Mouse (Mus musculus) intestine, embryonic 15.5 days (tissue): Measurements from ENCODE around the gene Cst9. TPM values are rescaled to one million over a fixed set of nuclear protein-coding genes. Genes with fewer than 3 reads are reported as not detected.

Experiments
- ATAC-seq: fragments of 200-750 bp; cut with Nextera tagmentation; 2 replicates; pipeline ENCODE4 v1.8.0; 2017; ENCODE audit warnings: moderate TSS enrichment, moderate library complexity
- H3K27ac ChIP-seq: fragments of 300-500 bp; sonication (generic); 2 replicates; pipeline ENCODE4 v1.5.1; 2015; ENCODE audit warnings: mild to moderate bottlenecking, inconsistent platforms
- H3K27me3 ChIP-seq: fragments of 300-500 bp; sonication (generic); replicated peaks from 2 replicates; pipeline ENCODE4 v1.6.1; 2015; ENCODE audit warnings: inconsistent platforms
- H3K36me3 ChIP-seq: fragments of 300-500 bp; sonication (generic); 2 replicates; pipeline ENCODE4 v1.6.1; 2015; ENCODE audit warnings: inconsistent platforms
- H3K4me1 ChIP-seq: fragments of 300-500 bp; sonication (generic); replicated peaks from 2 replicates; pipeline ENCODE4 v1.6.1; 2015; ENCODE audit warnings: inconsistent platforms
- H3K4me2 ChIP-seq: fragments of 300-500 bp; sonication (generic); replicated peaks from 2 replicates; pipeline ENCODE4 v1.6.1; 2015; ENCODE audit warnings: mild to moderate bottlenecking, inconsistent platforms
- H3K4me3 ChIP-seq: fragments of 300-500 bp; sonication (generic); replicated peaks from 2 replicates; pipeline ENCODE4 v1.5.1; 2015; ENCODE audit warnings: inconsistent platforms
- H3K9ac ChIP-seq: fragments of 300-500 bp; sonication (generic); 2 replicates; pipeline ENCODE4 v1.6.1; 2015; ENCODE audit warnings: inconsistent platforms
- H3K9me3 ChIP-seq: fragments of 300-500 bp; sonication (generic); 2 replicates; pipeline ENCODE4 v1.6.1; 2016; ENCODE audit warnings: inconsistent platforms
- WGBS: fragments of 180-500 bp; shearing (Covaris S2); methylation state at CpG from one replicate; pipeline ENCODE4 v1.1.7; 2015; 5-methylcytosine and 5-hydroxymethylcytosine counted together
- polyA plus RNA-seq: library from polyadenylated mRNA; unstranded; fragments of >200 nt; fragmentation: Nextera tagmentation; extraction: Ambion mirVana; gene quantifications from 2 replicates; pipeline ENCODE4 v1.2.1, GENCODE M21; 2015

The Cst9 gene
- polyA plus RNA-seq, 1 experiment from 2014 or later = not detected

GRCm38 (mm10) chr2:148860993-148861392 is 26.0 kb downstream of the Cst9 start:
- WGBS = 73% methylated on average over 4 of the region's 4 CpGs
- Histone ChIP-seq H3K9ac (no peak overlapping the region), H3K27me3 (no peaks in the 10 kb centered on the region), H3K4me3 (no peak overlapping the region), H3K4me1 (no peaks in the 10 kb centered on the region), H3K4me2 (no peak overlapping the region), H3K27ac (no peak overlapping the region), H3K36me3 (no peaks in the 10 kb centered on the region), H3K9me3 (no peaks in the 10 kb centered on the region)
- no peak for ATAC-seq

- Histone ChIP-seq H3K4me2 (no peak overlapping the region), H3K27me3 (no peaks in the 10 kb centered on the region), H3K9me3 (no peaks in the 10 kb centered on the region), H3K4me3 (no peak overlapping the region), H3K36me3 (no peaks in the 10 kb centered on the region), H3K27ac (no peak overlapping the region), H3K9ac (no peak overlapping the region), H3K4me1 (no peaks in the 10 kb centered on the region)
- ATAC-seq = no peak
These were observed 26.7 kb downstream of the Cst9 start for GRCm38 (mm10) chr2:148861693-148862092.

DNA sequence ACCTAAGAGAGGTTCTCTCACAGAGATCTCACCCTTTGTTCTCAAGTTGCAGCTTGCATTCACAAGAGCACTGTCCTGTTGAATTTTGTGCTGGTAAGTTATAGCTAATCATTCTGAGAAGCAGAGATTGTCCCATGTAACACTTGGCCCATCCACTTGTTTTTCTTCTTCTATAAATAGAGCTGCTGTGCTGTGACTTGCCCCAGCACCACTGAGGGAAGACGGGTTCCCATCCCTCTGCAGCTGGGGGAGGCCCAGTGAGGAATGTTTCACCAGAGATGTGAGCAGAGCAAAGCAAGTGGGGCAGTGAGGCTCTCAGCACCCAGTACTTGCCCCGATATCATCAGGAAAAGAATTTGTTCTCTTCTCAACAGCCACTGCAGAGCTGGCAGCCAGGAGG is 30.0 kb downstream of the Cst9 start, which contains the start of gene 9230104L09Rik:
TSS of gene 9230104L09Rik (minus strand) at position 73 of the 400 bp plus-strand sequence.
- no peak for ATAC-seq
- Histone ChIP-seq H3K27ac (no peak within 1 kb of the TSS), H3K4me2 (no peak within 1 kb of the TSS), H3K4me3 (no peak within 1 kb of the TSS), H3K27me3 (no peaks in the 10 kb centered on the region), H3K9ac (no peak within 1 kb of the TSS), H3K9me3 (no peaks in the 10 kb centered on the region), H3K4me1 (no peaks in the 10 kb centered on the region), H3K36me3 (no peaks in the 10 kb centered on the region)
- 48% methylated on average over 2 of the region's 2 CpGs for whole genome bisulfite sequencing

DNA sequence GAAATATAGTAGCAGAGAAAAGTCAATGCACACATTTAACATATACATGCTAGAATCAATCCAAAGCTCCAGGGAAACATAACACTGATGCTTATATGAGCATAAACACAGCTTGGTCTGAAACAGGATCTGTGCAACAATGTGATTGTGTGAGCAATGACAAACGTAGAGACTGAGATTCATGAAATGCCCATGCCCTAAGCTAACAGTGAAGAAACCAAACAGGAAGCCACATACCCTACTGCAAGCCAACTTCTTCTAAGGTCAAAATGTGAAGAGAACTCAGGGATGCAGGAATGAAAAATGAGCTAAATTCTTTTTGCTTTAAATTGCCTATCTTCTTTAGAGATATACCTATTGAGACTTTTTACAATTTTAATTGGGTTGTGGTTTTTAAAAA is 34.0 kb downstream of the Cst9 start:
- H3K27me3 ChIP-seq = no peaks in the 10 kb centered on the region
- H3K4me2 ChIP-seq = no peak overlapping the region
- H3K9ac ChIP-seq = no peak overlapping the region
- 0 out of 2 replicates have a peak, but pooled peaks cover 5% of the 10 kb centered on the region for H3K36me3 ChIP-seq
- H3K9me3 ChIP-seq = no peaks in the 10 kb centered on the region
- WGBS = 49% methylated on average over 1 of the region's 1 CpGs
- H3K27ac ChIP-seq = no peak overlapping the region
- H3K4me3 ChIP-seq = no peak overlapping the region
- no peak for ATAC-seq
- 0 out of 2 replicates have a peak, but pooled peaks cover 9% of the 10 kb centered on the region for H3K4me1 ChIP-seq

DNA sequence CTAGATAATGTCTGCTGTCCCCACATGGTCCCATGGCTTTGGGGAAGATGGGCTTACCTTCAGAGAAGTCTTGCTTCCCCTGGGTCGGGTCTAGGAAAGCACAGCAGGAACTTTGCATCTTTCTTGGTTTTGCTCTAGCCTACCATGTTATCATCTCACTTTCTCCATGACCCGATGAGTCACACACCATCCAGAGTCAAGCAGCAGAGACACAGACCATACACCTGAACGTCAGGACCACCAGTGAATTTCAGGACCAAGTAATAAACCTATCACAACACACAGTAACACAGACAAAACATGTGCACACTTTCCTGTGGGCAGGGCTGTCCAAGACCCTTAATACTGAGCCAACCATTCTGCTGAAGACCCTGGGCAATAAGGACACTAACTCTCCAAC is 35.6 kb downstream of the Cst9 start:
- no peaks in the 10 kb centered on the region for H3K9me3 ChIP-seq
- no peak overlapping the region for H3K27ac ChIP-seq
- ATAC-seq = no peak
- 0 out of 2 replicates have a peak, but pooled peaks cover 5% of the 10 kb centered on the region for H3K36me3 ChIP-seq
- no peaks in the 10 kb centered on the region for H3K27me3 ChIP-seq
- no peak overlapping the region for H3K4me2 ChIP-seq
- peaks cover 15% of the 10 kb centered on the region; the same call in 1 of the 2 replicates for H3K4me1 ChIP-seq
- no peak overlapping the region for H3K9ac ChIP-seq
- 88% methylated on average over 3 of the region's 3 CpGs for WGBS
- H3K4me3 ChIP-seq = no peak overlapping the region

- H3K9ac ChIP-seq = no peak overlapping the region
- H3K27ac ChIP-seq = 0 out of 2 replicates have a peak overlapping the region, but pooled peaks have one; percentile 44
- H3K4me3 ChIP-seq = 0 out of 2 replicates have a peak overlapping the region, but pooled peaks have one; percentile 5
- peak overlapping the region; percentile 64 for H3K4me2 ChIP-seq
- peaks cover 17% of the 10 kb centered on the region; the same call in 1 of the 2 replicates for H3K4me1 ChIP-seq
- H3K9me3 ChIP-seq = no peaks in the 10 kb centered on the region
- ATAC-seq = no peak
- H3K36me3 ChIP-seq = 0 out of 2 replicates have a peak, but pooled peaks cover 5% of the 10 kb centered on the region
- 36% methylated on average over 4 of the region's 4 CpGs for WGBS
- H3K27me3 ChIP-seq = no peaks in the 10 kb centered on the region
These were observed 37.9 kb downstream of the Cst9 start for GRCm38 (mm10) chr2:148872860-148873259.

DNA sequence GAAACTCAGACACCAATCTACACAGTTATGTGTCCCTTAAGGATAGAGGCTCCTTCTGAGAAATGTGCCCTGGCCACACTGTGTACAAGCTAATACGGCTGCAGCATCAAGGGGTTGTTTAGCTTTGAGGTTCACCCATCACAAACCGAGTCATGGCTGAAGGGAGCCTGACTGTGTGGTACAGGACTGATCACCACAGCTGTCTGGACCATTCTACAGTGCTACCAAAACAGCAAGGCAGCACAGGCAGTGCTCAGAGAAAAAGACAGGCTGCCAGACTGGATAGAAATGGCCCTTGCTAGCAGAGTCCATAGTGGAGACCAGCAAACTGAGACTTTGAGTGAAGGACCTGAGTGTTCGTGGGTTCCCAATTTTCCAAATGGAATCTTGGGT is 39.3 kb downstream of the Cst9 start:
- Histone ChIP-seq H3K9ac (peak overlapping the region; percentile 83; the same call in 1 of the 2 replicates), H3K4me2 (peak overlapping the region; percentile 64), H3K4me1 (peaks cover 17% of the 10 kb centered on the region; the same call in 1 of the 2 replicates), H3K27me3 (no peaks in the 10 kb centered on the region), H3K36me3 (0 out of 2 replicates have a peak, but pooled peaks cover 5% of the 10 kb centered on the region), H3K4me3 (peak overlapping the region; percentile 73), H3K9me3 (no peaks in the 10 kb centered on the region), H3K27ac (no peak overlapping the region; the same call in 1 of the 2 replicates)
- WGBS = 23% methylated on average over 3 of the region's 3 CpGs
- ATAC-seq = peak; percentile 5; the same call in 1 of the 2 replicates

- H3K27me3 ChIP-seq = no peaks in the 10 kb centered on the region
- peaks cover 17% of the 10 kb centered on the region; the same call in 1 of the 2 replicates for H3K4me1 ChIP-seq
- ATAC-seq = peak; percentile 75
- H3K9me3 ChIP-seq = no peaks in the 10 kb centered on the region
- peak overlapping the region; percentile 64 for H3K4me2 ChIP-seq
- H3K4me3 ChIP-seq = peak overlapping the region; percentile 73
- WGBS = under 1% methylated on average over 34 of the region's 34 CpGs
- H3K9ac ChIP-seq = peak overlapping the region; percentile 83
- 0 out of 2 replicates have a peak, but pooled peaks cover 5% of the 10 kb centered on the region for H3K36me3 ChIP-seq
- peak overlapping the region; percentile 88 for H3K27ac ChIP-seq
These were observed 39.8 kb downstream of the Cst9 start for GRCm38 (mm10) chr2:148874617-148875334.

GRCm38 (mm10) chr2:148875335-148875811 is 40.4 kb downstream of the Cst9 start, which contains the start of gene Cst3:
Cst3 (minus strand) TSS chr2:148875692.
- Histone ChIP-seq H3K9me3 (no peaks in the 10 kb centered on the region), H3K4me3 (peak within 1 kb of the TSS; percentile 73), H3K36me3 (0 out of 2 replicates have a peak, but pooled peaks cover 5% of the 10 kb centered on the region), H3K4me2 (peak within 1 kb of the TSS; percentile 64), H3K27me3 (no peaks in the 10 kb centered on the region), H3K9ac (peak within 1 kb of the TSS; percentile 83), H3K27ac (peak within 1 kb of the TSS; percentile 88), H3K4me1 (peaks cover 17% of the 10 kb centered on the region; the same call in 1 of the 2 replicates)
- peak; percentile 98 for ATAC-seq
- WGBS = under 1% methylated on average over 18 of the region's 19 CpGs

DNA sequence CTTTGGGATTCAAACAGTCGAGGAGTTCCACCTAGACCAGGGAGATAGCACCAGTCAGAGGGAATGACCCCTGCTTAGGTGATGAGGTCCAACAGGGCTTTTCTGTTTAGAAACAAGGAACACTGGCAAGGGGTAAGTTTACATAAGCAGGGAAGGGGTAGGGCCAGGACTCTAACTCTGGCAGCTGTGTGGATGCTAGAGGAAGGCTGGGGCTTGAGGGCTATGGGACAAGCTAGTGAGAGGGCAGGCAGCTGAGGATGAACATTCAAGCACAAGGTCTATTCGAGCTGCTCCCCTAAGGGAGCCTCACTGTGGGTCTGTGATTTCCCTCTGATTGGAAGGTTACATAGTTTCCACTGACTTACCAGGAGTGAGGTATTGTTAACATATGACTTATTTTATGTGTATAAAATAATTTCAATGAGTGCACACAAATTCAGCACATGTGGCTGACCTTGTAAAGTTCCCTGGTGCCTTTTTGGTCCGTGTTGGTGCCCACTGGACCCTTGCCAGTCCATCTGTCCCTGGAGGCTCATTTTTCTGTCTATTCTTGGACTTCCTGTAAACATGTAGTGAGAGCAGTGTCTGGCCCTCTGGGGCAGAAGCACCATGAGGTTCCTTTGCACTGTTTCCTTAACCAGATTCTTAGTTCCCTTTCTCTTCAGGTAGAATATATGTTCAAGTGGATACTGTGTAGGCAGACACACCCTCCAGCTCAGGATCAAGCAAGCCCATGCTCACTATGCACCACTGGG is 42.2 kb downstream of the Cst9 start:
- no peak overlapping the region for H3K4me2 ChIP-seq
- 16% methylated on average over 3 of the region's 3 CpGs for WGBS
- no peaks in the 10 kb centered on the region for H3K36me3 ChIP-seq
- H3K9ac ChIP-seq = no peak overlapping the region
- H3K4me1 ChIP-seq = peaks cover 17% of the 10 kb centered on the region; the same call in 1 of the 2 replicates
- H3K27ac ChIP-seq = 0 out of 2 replicates have a peak overlapping the region, but pooled peaks have one; percentile 40
- H3K9me3 ChIP-seq = no peaks in the 10 kb centered on the region
- H3K4me3 ChIP-seq = no peak overlapping the region
- H3K27me3 ChIP-seq = no peaks in the 10 kb centered on the region
- ATAC-seq = no peak

DNA sequence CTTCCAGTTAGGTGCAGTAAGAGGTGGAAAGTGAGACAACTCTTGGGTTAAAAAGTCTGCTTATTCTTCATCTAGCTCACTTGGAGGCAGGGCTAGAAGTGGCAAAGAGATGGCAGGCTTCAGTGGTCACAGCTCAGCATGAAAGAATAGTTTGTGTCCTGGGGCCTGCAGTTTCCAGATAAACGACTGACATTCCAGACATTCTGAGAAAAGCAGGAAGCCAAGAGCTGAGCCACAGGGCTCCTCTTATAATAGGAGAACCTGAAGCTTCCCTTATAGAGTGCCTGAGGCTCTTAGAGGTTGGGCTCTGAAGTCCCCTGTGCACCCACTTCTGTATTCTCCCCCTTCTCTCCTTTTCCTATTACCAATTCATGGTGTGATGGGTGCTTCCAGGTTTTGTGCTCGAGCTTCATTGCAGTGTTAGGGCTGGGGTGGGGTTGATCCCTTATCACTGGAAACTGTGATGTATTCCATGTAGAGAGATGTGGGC is 43.7 kb downstream of the Cst9 start:
- Histone ChIP-seq H3K9ac (no peak overlapping the region), H3K4me1 (peaks cover 10% of the 10 kb centered on the region; the same call in 1 of the 2 replicates), H3K9me3 (no peaks in the 10 kb centered on the region), H3K4me3 (no peak overlapping the region), H3K36me3 (no peaks in the 10 kb centered on the region), H3K27ac (no peak overlapping the region), H3K4me2 (no peak overlapping the region), H3K27me3 (no peaks in the 10 kb centered on the region)
- 11% methylated on average over 2 of the region's 2 CpGs for WGBS
- no peak for ATAC-seq

DNA sequence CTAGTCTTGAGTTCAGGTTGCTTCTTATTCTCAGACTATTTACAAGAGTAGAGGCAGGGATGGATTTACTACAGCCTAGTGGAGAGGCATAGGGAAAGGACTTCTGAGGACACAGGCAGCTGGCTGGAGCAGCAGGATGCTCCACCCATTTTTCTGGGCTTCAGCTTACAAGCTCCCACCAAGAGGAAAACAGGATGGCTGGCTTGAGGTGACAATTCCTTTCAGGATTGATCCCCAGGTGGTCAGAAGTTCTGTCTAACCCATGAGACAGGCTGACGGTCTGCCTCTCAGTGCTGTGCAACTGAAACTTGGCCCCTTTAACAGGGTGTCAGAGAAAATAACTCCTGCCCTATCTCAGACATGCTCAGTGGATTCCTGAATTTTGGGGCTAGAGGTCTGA is 44.3 kb downstream of the Cst9 start:
- WGBS = 70% methylated on average over 1 of the region's 1 CpGs
- no peak overlapping the region for H3K4me3 ChIP-seq
- no peak overlapping the region for H3K4me2 ChIP-seq
- no peak overlapping the region for H3K27ac ChIP-seq
- no peaks in the 10 kb centered on the region for H3K36me3 ChIP-seq
- no peaks in the 10 kb centered on the region for H3K9me3 ChIP-seq
- peaks cover 5% of the 10 kb centered on the region; the same call in 1 of the 2 replicates for H3K4me1 ChIP-seq
- no peak for ATAC-seq
- H3K9ac ChIP-seq = no peak overlapping the region
- no peaks in the 10 kb centered on the region for H3K27me3 ChIP-seq
